Comparison of ENCODE assay signal across 8 mouse cellular contexts in the genomic region with DNA sequence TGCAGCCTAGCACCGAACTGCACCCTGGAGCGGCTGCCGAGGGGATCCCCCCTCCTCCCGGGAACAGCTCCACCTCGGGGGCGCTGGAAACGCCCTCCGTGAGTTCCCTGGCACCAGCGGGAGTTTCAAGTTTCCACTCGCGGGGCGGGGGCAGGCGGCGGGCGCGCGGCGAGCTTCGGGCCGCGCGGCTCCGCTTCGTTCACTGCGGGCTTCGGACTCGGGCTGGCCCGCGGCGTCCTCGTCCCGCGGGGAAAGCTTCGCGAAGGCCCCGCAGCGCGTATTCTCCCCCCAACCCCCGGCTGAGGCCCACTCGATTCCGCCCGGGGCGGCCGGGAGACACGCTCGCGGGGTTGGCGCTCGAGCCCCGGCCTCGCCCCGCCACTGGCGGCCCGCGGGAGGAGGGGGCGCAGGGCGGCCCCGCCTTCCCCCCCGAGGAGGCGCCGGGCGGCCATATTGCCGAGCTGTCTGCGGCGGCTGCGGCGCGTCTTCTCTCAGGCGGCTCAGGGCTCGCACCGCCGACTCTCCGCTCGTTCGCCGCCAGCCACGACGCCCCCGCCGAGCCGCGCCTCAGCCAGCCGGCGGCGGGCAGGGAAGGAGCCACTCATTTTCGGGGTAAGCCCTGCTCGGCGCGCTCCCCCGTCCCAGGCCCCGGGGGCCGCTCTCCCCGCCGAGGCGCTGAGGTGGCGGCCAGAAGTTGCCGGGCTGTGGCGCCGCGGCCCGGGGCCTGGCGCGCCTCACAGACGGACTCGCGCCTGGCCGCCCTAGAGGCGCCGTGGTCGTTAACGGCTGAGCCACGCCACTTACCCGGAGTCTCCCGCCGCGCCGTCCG. TPM values are rescaled to one million over a fixed set of nuclear protein-coding genes. Genes with fewer than 3 reads are reported as not detected.
DNase-seq lines count a peak whose midpoint lies in the region; ATAC-seq and TF ChIP-seq lines count a peak whose summit lies in the region.

No protein-coding gene starts in this region.

- H3K4me1 ChIP-seq in cerebellum, adult 2 months (ENCODE audit: control insufficient read depth, insufficient read depth, low read length): no peaks in the 10 kb centered on the region; the same call in 1 of the 2 replicates
- peaks cover 11% of the 10 kb centered on the region; the same call in 1 of the 2 replicates for H3K4me1 ChIP-seq in lung, postnatal 0 days (ENCODE audit: insufficient read depth, low read depth, low read length)

- peak overlapping the region; percentile 99 for H3K9ac ChIP-seq in lung, postnatal 0 days (replicated peaks; ENCODE audit: low read depth)

- peak overlapping the region; percentile 99 for H3K27ac ChIP-seq in cerebellum, adult 2 months (ENCODE audit: insufficient read depth, low read length)
- peak overlapping the region; percentile 99 for H3K27ac ChIP-seq in lung, postnatal 0 days (ENCODE audit: low read length)

- TF ChIP-seq CTCF in cerebellum, adult 2 months (IDR thresholded peaks at IDR 0.05; ENCODE audit: borderline replicate concordance, insufficient read depth, low read depth, low read length): no peak
- peak; percentile 26; the same call in 1 of the 2 replicates for TF ChIP-seq CTCF in lung, postnatal 0 days (IDR thresholded peaks at IDR 0.05)

- TF ChIP-seq POLR2A in cerebellum, adult 2 months (IDR thresholded peaks at IDR 0.05; ENCODE audit: borderline replicate concordance, insufficient read depth, low read length): no peak

- no peaks in the 10 kb centered on the region for H3K9me3 ChIP-seq in lung, postnatal 0 days (ENCODE audit: low read length)

- DNase-seq in MEL-GATA-1-ER (ENCODE audit: extremely low read depth, low read depth): peak; percentile 15
- DNase-seq in cerebellum, adult 2 months: peak; percentile 80 to 84
- DNase-seq in forelimb bud, embryonic 11.5 days (ENCODE audit: low read depth, low spot score): peak; percentile 83
- peak; percentile 79 to 86 for DNase-seq in layer of hippocampus, postnatal 10 days (ENCODE audit: low spot score in 2 of 2)
- DNase-seq in lung, postnatal 0 days (ENCODE audit: low spot score): peak; percentile 94
- DNase-seq in ovary, postnatal 10 days (ENCODE audit: low spot score): peak; percentile 77
- peak; percentile 87 for DNase-seq in thymus, postnatal 0 days (ENCODE audit: low spot score)

- no peaks in the 10 kb centered on the region for H3K36me3 ChIP-seq in lung, postnatal 0 days (ENCODE audit: insufficient read depth, low read length)

- peak; percentile 73 to 81 for ATAC-seq in hematopoietic stem cell, adult 5-6 weeks (replicated peaks in 1 of 2; ENCODE audit: insufficient read depth in 1 of 2, low FRiP score in 2 of 2, low TSS enrichment in 1 of 2, low read depth in 1 of 2, poor library complexity in 2 of 2, severe bottlenecking in 2 of 2)
- ATAC-seq in lung, postnatal 0 days: peak; percentile 95

- peak overlapping the region; percentile 68 for H3K4me2 ChIP-seq in lung, postnatal 0 days (replicated peaks; ENCODE audit: low read depth, low read length)

- under 1% methylated on average over 103 of the region's 118 CpGs for WGBS in cerebellum, adult 2 months
- WGBS in lung, postnatal 0 days: under 1% methylated on average over 85 of the region's 118 CpGs

- H3K4me3 ChIP-seq in cerebellum, adult 2 months (replicated peaks; ENCODE audit: insufficient read depth, low read depth, low read length): peak overlapping the region; percentile 67
- peak overlapping the region; percentile 100 for H3K4me3 ChIP-seq in lung, postnatal 0 days (ENCODE audit: low read depth, low read length)

- TF ChIP-seq EP300 in lung, postnatal 0 days (IDR thresholded peaks at IDR 0.05): no peak

- H3K27me3 ChIP-seq in cerebellum, adult 2 months (ENCODE audit: control insufficient read depth, insufficient read depth, low read length): no peaks in the 10 kb centered on the region
- no peaks in the 10 kb centered on the region for H3K27me3 ChIP-seq in lung, postnatal 0 days (replicated peaks; ENCODE audit: insufficient read depth, low read length)

RNA-seq across cellular contexts. Expression of gene Rdx, which starts 1.1 kb away (rescaled TPM):
- 47.1 and 49.5 TPM in 2 replicates for polyA plus RNA-seq in cerebellum, adult 2 months (2012; rRNA removed)
- 193 and 245 TPM in 2 replicates for total RNA-seq in hematopoietic stem cell, adult 5-6 weeks (2017)
- total RNA-seq in layer of hippocampus, postnatal 10 days (2021): 10 to 100 TPM; 64.3 to 66.6 TPM
- 143 and 167 TPM in 2 replicates for polyA plus RNA-seq in lung, postnatal 0 days (2015; fragmentation: Nextera tagmentation; extraction: Ambion mirVana)
- polyA plus RNA-seq in thymus, postnatal 0 days (2015; fragmentation: Nextera tagmentation; extraction: Ambion mirVana): 114 and 125 TPM in 2 replicates

Comparison
In these comparisons a context has a peak if more than half of its experiments do, and no peak if none do; other contexts are left out.
1. Peak in every context shown above with its lines: DNase-seq, ATAC-seq, H3K4me3 ChIP-seq and H3K27ac ChIP-seq.
2. DNase-seq: peak in every context shown above with its lines; median percentile 94 in lung, postnatal 0 days; 87 in thymus, postnatal 0 days; 83 in forelimb bud, embryonic 11.5 days; 82 in layer of hippocampus, postnatal 10 days; 82 in cerebellum, adult 2 months; 77 in ovary, postnatal 10 days; 15 in MEL-GATA-1-ER.